16 mouse cellular contexts compared by ENCODE assay signal in genomic region chr14:101762267-101762666, GRCm38 (mm10). TPM values are rescaled to one million over a fixed set of nuclear protein-coding genes. Genes with fewer than 3 reads are reported as not detected.
DNase-seq lines count a peak whose midpoint lies in the region; ATAC-seq and TF ChIP-seq lines count a peak whose summit lies in the region.
"Had no signal": no experiment of that assay in that cellular context is flagged by ENCODE, and none has a peak within 500 bp of the region (broad histone marks: within the 10 kb centered on the region; RNA-seq: fewer than 3 reads in every experiment).

No protein-coding gene starts in this region.

- no peak overlapping the region for H3K4me3 ChIP-seq in embryonic facial prominence, embryonic 11.5 days (ENCODE audit: low read depth, low read length)
- H3K4me3 ChIP-seq in embryonic facial prominence, embryonic 10.5 days: no peak overlapping the region
- no peak overlapping the region for H3K4me3 ChIP-seq in kidney, embryonic 14.5 days (ENCODE audit: low read length)
- H3K4me3 ChIP-seq: lung, embryonic 15.5 days; midbrain, embryonic 12.5 days had no signal

- H3K9ac ChIP-seq in embryonic facial prominence, embryonic 11.5 days (replicated peaks; ENCODE audit: low read length): no peak overlapping the region
- H3K9ac ChIP-seq in kidney, embryonic 14.5 days (ENCODE audit: low read depth, low read length): no peak overlapping the region
- H3K9ac ChIP-seq: lung, embryonic 15.5 days; midbrain, embryonic 12.5 days had no signal

- H3K36me3 ChIP-seq in embryonic facial prominence, embryonic 11.5 days (replicated peaks; ENCODE audit: control insufficient read depth, insufficient read depth, low read depth, low read length): no peaks in the 10 kb centered on the region
- H3K36me3 ChIP-seq in embryonic facial prominence, embryonic 10.5 days (replicated peaks): no peaks in the 10 kb centered on the region
- no peaks in the 10 kb centered on the region for H3K36me3 ChIP-seq in kidney, embryonic 14.5 days (ENCODE audit: control insufficient read depth, insufficient read depth, low read length)
- H3K36me3 ChIP-seq: lung, embryonic 15.5 days; midbrain, embryonic 12.5 days had no signal

- WGBS in embryonic facial prominence, embryonic 11.5 days: 43% methylated on average over 1 of the region's 1 CpGs
- WGBS in embryonic facial prominence, embryonic 10.5 days: 57% methylated on average over 1 of the region's 1 CpGs
- 42% methylated on average over 1 of the region's 1 CpGs for WGBS in kidney, embryonic 14.5 days

- H3K4me2 ChIP-seq in embryonic facial prominence, embryonic 11.5 days (ENCODE audit: low read depth, low read length): no peak overlapping the region
- no peak overlapping the region for H3K4me2 ChIP-seq in kidney, embryonic 14.5 days (replicated peaks; ENCODE audit: low read depth, low read length)
- H3K4me2 ChIP-seq: lung, embryonic 15.5 days; midbrain, embryonic 12.5 days had no signal

- no peaks in the 10 kb centered on the region for H3K27me3 ChIP-seq in embryonic facial prominence, embryonic 11.5 days (ENCODE audit: control insufficient read depth, insufficient read depth, low read length)
- no peaks in the 10 kb centered on the region for H3K27me3 ChIP-seq in embryonic facial prominence, embryonic 10.5 days (replicated peaks; ENCODE audit: low read depth, poor library complexity, severe bottlenecking)
- no peaks in the 10 kb centered on the region for H3K27me3 ChIP-seq in kidney, embryonic 14.5 days (ENCODE audit: control insufficient read depth, insufficient read depth, low read length)
- H3K27me3 ChIP-seq in Patski: no peaks in the 10 kb centered on the region
- H3K27me3 ChIP-seq: lung, embryonic 15.5 days; midbrain, embryonic 12.5 days had no signal

- peak; percentile 45 for DNase-seq in embryonic facial prominence, embryonic 11.5 days (ENCODE audit: low spot score)
- DNase-seq in embryonic facial prominence, embryonic 10.5 days (ENCODE audit: low spot score): no peak
- peak; percentile 26 for DNase-seq in kidney, postnatal 14 days
- DNase-seq in 3T3-L1 (ENCODE audit: low read depth, low spot score) (peak; percentile 69), Patski (ENCODE audit: low read depth, low spot score) (no peak)
- no peak for DNase-seq in ovary, postnatal 36 days (ENCODE audit: low spot score)
- DNase-seq in frontal cortex, postnatal 25 days (ENCODE audit: low spot score in 2 of 2): no peak
- DNase-seq: cerebellum, postnatal 25 days; gastrocnemius, postnatal 25 days; left cerebral cortex, postnatal 4 days; right cerebral cortex, postnatal 25 days; thymus, postnatal 14 days had no signal

- no peaks in the 10 kb centered on the region for H3K9me3 ChIP-seq in embryonic facial prominence, embryonic 11.5 days (replicated peaks; ENCODE audit: control insufficient read depth, low read length)
- no peaks in the 10 kb centered on the region for H3K9me3 ChIP-seq in embryonic facial prominence, embryonic 10.5 days
- H3K9me3 ChIP-seq in kidney, embryonic 14.5 days (ENCODE audit: control insufficient read depth, low read length): no peaks in the 10 kb centered on the region
- H3K9me3 ChIP-seq: lung, embryonic 15.5 days; midbrain, embryonic 12.5 days had no signal

- POLR2A ChIA-PET in Patski (lab: Charles Lee): no interaction called here

- CTCF ChIA-PET in Patski (lab: Charles Lee): no interaction called here

- no peak for ATAC-seq in embryonic facial prominence, embryonic 11.5 days (replicated peaks; ENCODE audit: insufficient number of reproducible peaks, low FRiP score, low TSS enrichment, low read depth)
- no peak for ATAC-seq in kidney, embryonic 14.5 days (ENCODE audit: low FRiP score, low TSS enrichment)
- no peak for ATAC-seq in Patski

- peak; percentile 48 for TF ChIP-seq CTCF in Patski (IDR thresholded peaks at IDR 0.05)

- no peak overlapping the region for H3K27ac ChIP-seq in embryonic facial prominence, embryonic 11.5 days (replicated peaks; ENCODE audit: low read depth, low read length)
- H3K27ac ChIP-seq in embryonic facial prominence, embryonic 10.5 days (replicated peaks): no peak overlapping the region
- H3K27ac ChIP-seq in kidney, embryonic 14.5 days (ENCODE audit: low read depth, low read length): no peak overlapping the region
- H3K27ac ChIP-seq: lung, embryonic 15.5 days; midbrain, embryonic 12.5 days had no signal

- in situ Hi-C loops in Patski (cut with MboI; ENCODE audit: low pct_unique_long_range_greater_than_20kb): no loop called here

- H3K4me1 ChIP-seq in embryonic facial prominence, embryonic 11.5 days (ENCODE audit: control insufficient read depth, insufficient read depth, low read length): no peaks in the 10 kb centered on the region
- H3K4me1 ChIP-seq in embryonic facial prominence, embryonic 10.5 days: no peaks in the 10 kb centered on the region
- H3K4me1 ChIP-seq in kidney, embryonic 14.5 days (ENCODE audit: control insufficient read depth, insufficient read depth, low read length): no peaks in the 10 kb centered on the region
- H3K4me1 ChIP-seq: lung, embryonic 15.5 days had no signal

RNA-seq across cellular contexts. Expression of gene Lmo7, which starts 32.5 kb away (rescaled TPM):
- 6.7 and 7.3 TPM in 2 replicates for polyA plus RNA-seq in embryonic facial prominence, embryonic 11.5 days (2014; fragmentation: Nextera tagmentation; extraction: Ambion mirVana)
- polyA plus RNA-seq in embryonic facial prominence, embryonic 10.5 days (2016; fragmentation: Nextera tagmentation; extraction: Ambion mirVana): 3.5 and 3.8 TPM in 2 replicates
- polyA plus RNA-seq in kidney, embryonic 14.5 days (2014; fragmentation: Nextera tagmentation; extraction: Ambion mirVana): 6.2 and 11.6 TPM in 2 replicates
- polyA plus RNA-seq in Patski (2021): 60.7 TPM

RNA-seq across cellular contexts. Expression of gene Gm9922, which starts 32.7 kb away (rescaled TPM):
- polyA plus RNA-seq in embryonic facial prominence, embryonic 11.5 days (2014; fragmentation: Nextera tagmentation; extraction: Ambion mirVana): 0.96 TPM in 1 of 2 replicates, not detected in the other
- polyA plus RNA-seq in embryonic facial prominence, embryonic 10.5 days (2016; fragmentation: Nextera tagmentation; extraction: Ambion mirVana): 0.68 and 1.6 TPM in 2 replicates
- polyA plus RNA-seq in kidney, embryonic 14.5 days (2014; fragmentation: Nextera tagmentation; extraction: Ambion mirVana): 1.6 and 3.0 TPM in 2 replicates
- 3.2 TPM for polyA plus RNA-seq in Patski (2021)
- polyA plus RNA-seq: neural tube, embryonic 14.5 days had no signal

Comparison
In these comparisons a context has a peak if more than half of its experiments do, and no peak if none do; other contexts are left out.
1. DNase-seq: peak in embryonic facial prominence, embryonic 11.5 days (single experiment), kidney, postnatal 14 days (single experiment) and 3T3-L1 (single experiment); none in embryonic facial prominence, embryonic 10.5 days (single experiment), Patski (single experiment), ovary, postnatal 36 days (single experiment) and frontal cortex, postnatal 25 days (0 of 2).